Mouse (Mus musculus): Measurements from ENCODE around the gene Cnot6l. TPM values are rescaled to one million over a fixed set of nuclear protein-coding genes. Genes with fewer than 3 reads are reported as not detected.

The Cnot6l gene
- 20.4 and 24.5 TPM in 2 replicates for polyA plus RNA-seq (2015; fragmentation: Nextera tagmentation; extraction: Ambion mirVana)

DNA sequence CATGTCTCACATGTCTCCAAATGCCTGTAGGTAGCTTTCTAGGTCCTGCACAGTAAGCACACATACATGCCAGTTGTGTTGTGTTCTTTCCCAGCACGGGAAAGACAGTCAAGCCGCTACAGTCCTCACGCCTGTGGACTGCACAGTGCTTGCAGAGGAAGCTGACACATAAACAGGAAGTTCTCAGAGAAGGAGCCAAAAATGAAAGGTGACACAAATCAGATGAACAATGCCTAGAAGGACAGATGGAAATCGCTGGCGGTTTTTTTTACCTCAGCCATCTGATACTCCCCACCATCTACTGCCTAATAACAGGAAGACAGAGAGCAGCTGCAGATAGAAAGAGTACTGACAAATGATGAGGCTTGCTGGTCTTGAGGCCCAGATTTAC lies at the start of gene Cnot6l:
TSS of gene Cnot6l (minus strand) at position 151 of the 391 bp plus-strand sequence.
- peak within 1 kb of the TSS; percentile 99 for H3K9ac ChIP-seq
- no peaks in the 10 kb centered on the region for H3K9me3 ChIP-seq
- WGBS, result 25% methylated on average over 5 of the region's 5 CpGs
- H3K4me2 ChIP-seq, result peak within 1 kb of the TSS; percentile 67
- no peaks in the 10 kb centered on the region for H3K27me3 ChIP-seq
- no peak for ATAC-seq (ENCODE audit: insufficient number of reproducible peaks, insufficient read depth, low FRiP score, low TSS enrichment, low read depth)
- peak within 1 kb of the TSS; percentile 97 for H3K27ac ChIP-seq
- H3K4me3 ChIP-seq, result peak within 1 kb of the TSS; percentile 98
- no peaks in the 10 kb centered on the region for H3K36me3 ChIP-seq
- peaks cover 16% of the 10 kb centered on the region for H3K4me1 ChIP-seq

GRCm38 (mm10) chr5:96209916-96210583 lies 46.1 kb upstream of the Cnot6l start:
- peak overlapping the region; percentile 76 for H3K4me2 ChIP-seq
- WGBS, result under 1% methylated on average over 35 of the region's 35 CpGs
- H3K9me3 ChIP-seq, result no peaks in the 10 kb centered on the region
- H3K4me3 ChIP-seq, result peak overlapping the region; percentile 91
- peaks cover 22% of the 10 kb centered on the region for H3K4me1 ChIP-seq
- peak overlapping the region; percentile 88 for H3K27ac ChIP-seq
- H3K36me3 ChIP-seq, result peaks cover 10% of the 10 kb centered on the region
- ATAC-seq (ENCODE audit: insufficient number of reproducible peaks, insufficient read depth, low FRiP score, low TSS enrichment, low read depth), result peak; percentile 90
- H3K9ac ChIP-seq, result peak overlapping the region; percentile 81
- no peaks in the 10 kb centered on the region for H3K27me3 ChIP-seq

DNA sequence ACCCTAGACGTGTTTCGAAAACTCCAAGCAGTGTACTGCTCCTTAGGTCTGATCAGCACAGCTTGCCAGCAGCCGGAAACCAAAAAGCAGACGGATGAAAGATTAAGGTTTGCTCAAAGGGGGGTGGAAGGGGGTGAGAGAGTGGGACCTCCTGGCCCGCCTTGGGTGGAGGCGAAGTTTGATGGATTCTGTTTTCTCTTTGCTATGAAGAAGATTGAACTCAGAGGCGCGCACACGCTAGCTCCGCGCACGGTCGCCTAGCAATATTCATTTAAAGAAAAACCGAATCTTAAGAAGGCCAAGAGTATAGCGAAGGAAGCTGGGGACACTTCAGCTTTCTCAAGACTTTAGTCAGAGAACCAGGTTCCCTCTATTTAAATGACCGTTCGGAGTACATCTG lies 45.5 kb upstream of the Cnot6l start, which contains the start of gene Mrpl1:
TSS of gene Mrpl1 (plus strand) at position 35 of the 400 bp plus-strand sequence.
- Histone ChIP-seq H3K4me1 (peaks cover 22% of the 10 kb centered on the region), H3K4me3 (peak within 1 kb of the TSS; percentile 91), H3K36me3 (peaks cover 7% of the 10 kb centered on the region; the same call in 1 of the 2 replicates), H3K9me3 (no peaks in the 10 kb centered on the region), H3K27me3 (no peaks in the 10 kb centered on the region), H3K27ac (peak within 1 kb of the TSS; percentile 88), H3K4me2 (peak within 1 kb of the TSS; percentile 76), H3K9ac (peak within 1 kb of the TSS; percentile 81)
- 2% methylated on average over 17 of the region's 17 CpGs for WGBS
- peak; percentile 63 for ATAC-seq (ENCODE audit: insufficient number of reproducible peaks, insufficient read depth, low FRiP score, low TSS enrichment, low read depth)

- Histone ChIP-seq H3K4me2 (peak overlapping the region; percentile 76; the same call in 1 of the 2 replicates), H3K27ac (no peak overlapping the region), H3K9ac (no peak overlapping the region), H3K36me3 (no peaks in the 10 kb centered on the region), H3K4me1 (peaks cover 22% of the 10 kb centered on the region), H3K4me3 (no peak overlapping the region), H3K9me3 (no peaks in the 10 kb centered on the region), H3K27me3 (no peaks in the 10 kb centered on the region)
- no peak for ATAC-seq (ENCODE audit: insufficient number of reproducible peaks, insufficient read depth, low FRiP score, low TSS enrichment, low read depth)
- 49% methylated on average over 4 of the region's 4 CpGs for WGBS
Measured at GRCm38 (mm10) chr5:96208543-96208942, 44.6 kb upstream of the Cnot6l start.

GRCm38 (mm10) chr5:96207531-96207930 lies 43.6 kb upstream of the Cnot6l start:
- Histone ChIP-seq H3K4me1 (peaks cover 22% of the 10 kb centered on the region), H3K27me3 (no peaks in the 10 kb centered on the region), H3K4me3 (no peak overlapping the region), H3K9me3 (no peaks in the 10 kb centered on the region), H3K27ac (no peak overlapping the region), H3K4me2 (no peak overlapping the region), H3K36me3 (no peaks in the 10 kb centered on the region), H3K9ac (no peak overlapping the region)
- no peak for ATAC-seq (ENCODE audit: insufficient number of reproducible peaks, insufficient read depth, low FRiP score, low TSS enrichment, low read depth)
- WGBS, result 93% methylated on average over 2 of the region's 2 CpGs

- 29% methylated on average over 2 of the region's 2 CpGs for WGBS
- ATAC-seq (ENCODE audit: insufficient number of reproducible peaks, insufficient read depth, low FRiP score, low TSS enrichment, low read depth), result no peak
Measured at GRCm38 (mm10) chr5:96206897-96207296, 42.9 kb upstream of the Cnot6l start.

GRCm38 (mm10) chr5:96201462-96202154 lies 37.6 kb upstream of the Cnot6l start:
- Histone ChIP-seq H3K4me3 (no peak overlapping the region), H3K9me3 (no peaks in the 10 kb centered on the region), H3K27ac (no peak overlapping the region), H3K4me2 (no peak overlapping the region), H3K4me1 (peaks cover 6% of the 10 kb centered on the region), H3K36me3 (no peaks in the 10 kb centered on the region), H3K27me3 (no peaks in the 10 kb centered on the region), H3K9ac (no peak overlapping the region)
- no peak for ATAC-seq (ENCODE audit: insufficient number of reproducible peaks, insufficient read depth, low FRiP score, low TSS enrichment, low read depth)
- WGBS, result 75% methylated on average over 10 of the region's 10 CpGs

More at GRCm38 (mm10) chr5:96206897-96207296, 42.9 kb upstream of the Cnot6l start:
- no peak overlapping the region for H3K9ac ChIP-seq
- H3K4me2 ChIP-seq, result no peak overlapping the region
- no peak overlapping the region for H3K27ac ChIP-seq
- peaks cover 22% of the 10 kb centered on the region for H3K4me1 ChIP-seq
- H3K36me3 ChIP-seq, result no peaks in the 10 kb centered on the region
- H3K9me3 ChIP-seq, result no peaks in the 10 kb centered on the region
- H3K27me3 ChIP-seq, result no peaks in the 10 kb centered on the region
- H3K4me3 ChIP-seq, result no peak overlapping the region

- no peak for ATAC-seq (ENCODE audit: insufficient number of reproducible peaks, insufficient read depth, low FRiP score, low TSS enrichment, low read depth)
- Histone ChIP-seq H3K27ac (no peak overlapping the region), H3K4me2 (no peak overlapping the region), H3K9me3 (no peaks in the 10 kb centered on the region), H3K27me3 (no peaks in the 10 kb centered on the region), H3K9ac (no peak overlapping the region), H3K4me1 (peaks cover 1% of the 10 kb centered on the region; the same call in 1 of the 2 replicates), H3K36me3 (no peaks in the 10 kb centered on the region), H3K4me3 (no peak overlapping the region)
- 79% methylated on average over 3 of the region's 3 CpGs for WGBS
Measured at GRCm38 (mm10) chr5:96200269-96200668, 36.3 kb upstream of the Cnot6l start.

- 36% methylated on average over 6 of the region's 6 CpGs for WGBS
- H3K27ac ChIP-seq, result no peak overlapping the region
- no peak overlapping the region for H3K4me3 ChIP-seq
- H3K36me3 ChIP-seq, result no peaks in the 10 kb centered on the region
- H3K4me1 ChIP-seq, result no peaks in the 10 kb centered on the region
- ATAC-seq (ENCODE audit: insufficient number of reproducible peaks, insufficient read depth, low FRiP score, low TSS enrichment, low read depth), result no peak
- no peak overlapping the region for H3K4me2 ChIP-seq
- H3K9ac ChIP-seq, result no peak overlapping the region
- no peaks in the 10 kb centered on the region for H3K27me3 ChIP-seq
- H3K9me3 ChIP-seq, result no peaks in the 10 kb centered on the region
Measured at GRCm38 (mm10) chr5:96198271-96198670, 34.3 kb upstream of the Cnot6l start.

GRCm38 (mm10) chr5:96196547-96197052 lies 32.6 kb upstream of the Cnot6l start:
- no peak for ATAC-seq (ENCODE audit: insufficient number of reproducible peaks, insufficient read depth, low FRiP score, low TSS enrichment, low read depth)
- Histone ChIP-seq H3K4me1 (no peaks in the 10 kb centered on the region), H3K4me2 (no peak overlapping the region), H3K27ac (no peak overlapping the region), H3K36me3 (no peaks in the 10 kb centered on the region), H3K4me3 (no peak overlapping the region), H3K9ac (no peak overlapping the region), H3K27me3 (no peaks in the 10 kb centered on the region), H3K9me3 (no peaks in the 10 kb centered on the region)
- 60% methylated on average over 2 of the region's 2 CpGs for WGBS

GRCm38 (mm10) chr5:96191251-96191650 lies 27.3 kb upstream of the Cnot6l start:
- Histone ChIP-seq H3K27me3 (no peaks in the 10 kb centered on the region), H3K4me1 (no peaks in the 10 kb centered on the region), H3K27ac (no peak overlapping the region), H3K9ac (no peak overlapping the region), H3K4me2 (no peak overlapping the region), H3K4me3 (no peak overlapping the region), H3K9me3 (no peaks in the 10 kb centered on the region), H3K36me3 (no peaks in the 10 kb centered on the region)
- no peak for ATAC-seq (ENCODE audit: insufficient number of reproducible peaks, insufficient read depth, low FRiP score, low TSS enrichment, low read depth)
- 58% methylated on average over 4 of the region's 4 CpGs for WGBS

DNA sequence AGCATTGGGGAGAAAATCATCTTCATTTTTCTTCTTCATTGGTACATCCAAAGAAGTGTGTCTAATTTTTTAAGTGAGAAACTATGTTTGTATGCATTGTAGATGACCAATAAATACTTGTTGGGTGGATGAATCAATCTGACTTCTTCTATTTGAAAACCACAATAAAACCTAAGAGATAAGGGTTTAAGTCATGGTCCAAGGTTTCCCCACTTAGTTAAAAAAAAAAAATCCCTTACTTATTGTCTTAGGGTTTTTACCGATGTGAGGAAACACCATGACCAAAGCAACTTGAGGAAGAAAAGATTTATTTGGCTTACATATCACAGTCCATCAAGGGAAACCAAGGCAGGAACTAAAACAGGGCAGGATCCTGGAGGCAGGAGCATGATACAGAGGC lies 25.8 kb upstream of the Cnot6l start:
- 96% methylated on average over 1 of the region's 1 CpGs for whole genome bisulfite sequencing
- H3K9me3 ChIP-seq, result no peaks in the 10 kb centered on the region
- H3K36me3 ChIP-seq, result no peaks in the 10 kb centered on the region

More for the DNA sequence above, 25.8 kb upstream of the Cnot6l start:
- no peak for ATAC-seq (ENCODE audit: insufficient number of reproducible peaks, insufficient read depth, low FRiP score, low TSS enrichment, low read depth)
- H3K27ac ChIP-seq, result no peak overlapping the region
- H3K4me3 ChIP-seq, result no peak overlapping the region
- no peak overlapping the region for H3K9ac ChIP-seq
- H3K27me3 ChIP-seq, result no peaks in the 10 kb centered on the region
- H3K4me1 ChIP-seq, result no peaks in the 10 kb centered on the region
- H3K4me2 ChIP-seq, result no peak overlapping the region
